Mouse (Mus musculus) thymus, adult 18-20 months (tissue): ENCODE measurements around the gene Wfdc6a.
"Not testable (repeated sequence)": the region's sequence is repeated elsewhere in the genome, so short reads cannot be mapped to it uniquely, and the experiment has no call there.

ENCODE experiments used
- DNase-seq, 2 experiments: peaks; one replicate each; pipeline ENCODE4 v3.0.0; 2022; ENCODE audit warnings: mixed read lengths in 2 of 2

Gene Wfdc6a

DNA sequence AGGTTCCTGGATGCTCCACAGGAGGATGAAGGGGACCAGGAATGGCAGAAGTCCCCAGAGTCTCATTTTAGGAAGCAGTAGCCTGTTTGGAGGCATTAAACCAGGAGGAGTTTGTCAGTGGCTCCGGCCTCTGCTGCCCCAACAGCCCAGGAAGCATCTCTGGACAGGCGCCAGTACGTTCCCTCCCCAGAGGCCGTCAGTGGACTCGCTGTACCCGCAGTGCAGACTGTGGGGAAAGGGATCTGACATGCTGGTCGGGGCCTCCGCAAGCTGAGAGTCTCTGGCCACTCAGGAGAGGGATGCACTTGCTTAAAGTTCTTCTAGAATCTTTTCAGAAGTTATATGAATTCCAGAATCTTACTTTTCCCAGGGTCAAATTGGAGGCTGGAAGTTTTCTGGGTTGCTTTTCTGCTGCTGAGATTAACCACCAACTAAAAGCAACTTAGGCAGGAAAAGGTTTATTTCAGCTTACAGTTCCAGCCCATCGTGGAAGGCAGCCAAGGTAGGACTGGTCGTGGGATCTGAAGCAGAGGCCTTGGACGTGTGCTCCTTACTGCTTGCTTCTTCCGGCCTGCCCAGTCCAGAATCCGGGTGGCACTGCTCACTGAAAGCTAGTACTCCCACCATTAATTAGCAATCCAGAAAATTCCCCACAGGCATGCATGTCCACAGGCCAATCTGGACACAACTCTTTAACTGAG, at the start of gene Wfdc6a:
Gene Wfdc6a (minus strand): TSS at position 423 of the 701 bp plus-strand sequence.
- not testable (repeated sequence) for DNase-seq

- DNase-seq, result no peak
Measured at GRCm38 (mm10) chr2:164621775-164622174, 36.5 kb upstream of the Wfdc6a start.

- no peak for DNase-seq
Measured at GRCm38 (mm10) chr2:164619050-164619449, 33.8 kb upstream of the Wfdc6a start.

- DNase-seq, result no peak
Measured at GRCm38 (mm10) chr2:164615386-164615785, 30.1 kb upstream of the Wfdc6a start.

DNA sequence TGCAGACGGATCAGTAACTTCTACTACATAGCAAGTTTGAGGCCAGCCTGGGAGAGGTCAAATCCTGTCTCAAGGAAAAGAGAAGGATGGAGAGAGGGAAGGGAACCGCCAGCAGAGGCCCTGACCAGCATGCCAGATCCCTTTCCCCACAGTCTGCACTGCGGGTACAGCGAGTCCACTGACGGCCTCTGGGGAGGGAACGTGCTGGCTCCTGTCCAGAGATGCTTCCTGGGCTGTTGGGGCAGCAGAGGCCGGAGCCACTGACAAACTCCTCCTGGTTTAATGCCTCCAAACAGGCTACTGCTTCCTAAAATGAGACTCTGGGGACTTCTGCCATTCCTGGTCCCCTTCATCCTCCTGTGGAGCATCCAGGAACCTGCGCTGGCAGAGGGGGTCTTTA, 28.2 kb upstream of the Wfdc6a start, which contains the start of the genes Wfdc6b and Wfdc8:
Gene Wfdc6b (plus strand): TSS at position 52 of the 400 bp plus-strand sequence.
Gene Wfdc8 (minus strand): TSS at position 156 of the 400 bp plus-strand sequence.
- not testable (repeated sequence) for DNase-seq

- DNase-seq, result no peak
Measured at GRCm38 (mm10) chr2:164608781-164609180, 23.5 kb upstream of the Wfdc6a start.

- no peak for DNase-seq
Measured at GRCm38 (mm10) chr2:164604411-164604810, 19.2 kb upstream of the Wfdc6a start.

DNA sequence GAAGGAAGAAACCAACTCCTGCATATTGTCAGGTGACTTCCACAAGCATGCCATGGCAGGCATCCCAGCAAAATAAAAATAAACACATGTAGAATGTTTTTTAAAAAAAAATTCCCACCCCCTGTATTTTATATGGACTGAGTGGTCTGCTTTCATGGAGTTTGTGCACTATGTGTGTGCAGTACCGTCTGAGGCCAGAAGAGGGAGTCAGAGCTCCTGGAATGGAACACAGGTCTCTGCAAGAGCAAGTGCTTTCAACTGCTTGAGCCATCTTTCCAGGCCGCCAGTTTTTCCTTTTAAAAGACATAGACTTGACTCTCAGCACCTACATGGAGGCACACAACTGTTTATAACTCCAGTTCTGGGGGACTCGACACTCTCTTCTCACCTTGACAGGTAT, 18.2 kb upstream of the Wfdc6a start:
- no peak for DNase-seq

- DNase-seq, result no peak
Measured at GRCm38 (mm10) chr2:164600179-164600578, 14.9 kb upstream of the Wfdc6a start.

GRCm38 (mm10) chr2:164593494-164593893, 8.2 kb upstream of the Wfdc6a start, which contains the start of gene Eppin:
Gene Eppin, minus strand, starts transcription at chr2:164593594.
- DNase-seq, result no peak

DNA sequence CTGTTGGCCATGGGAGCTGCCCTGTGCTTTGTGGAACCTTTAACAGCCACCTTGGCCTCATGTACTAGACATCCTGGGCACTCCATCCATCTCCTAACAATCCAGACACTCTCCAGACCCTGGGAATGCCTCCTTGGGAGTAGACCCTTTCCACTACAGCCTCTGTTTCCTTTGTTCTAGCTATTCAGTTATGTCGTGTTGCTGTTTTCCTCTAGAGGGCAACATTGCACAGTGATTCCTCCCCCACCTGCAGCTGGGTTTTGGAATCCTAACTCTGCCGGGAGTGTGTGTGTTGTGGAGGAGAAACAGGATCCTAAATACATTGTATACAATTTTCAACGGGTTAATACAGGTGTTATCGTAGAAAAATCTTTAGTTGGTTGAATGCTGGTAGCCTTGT, 6.8 kb upstream of the Wfdc6a start:
- DNase-seq, result no peak

DNA sequence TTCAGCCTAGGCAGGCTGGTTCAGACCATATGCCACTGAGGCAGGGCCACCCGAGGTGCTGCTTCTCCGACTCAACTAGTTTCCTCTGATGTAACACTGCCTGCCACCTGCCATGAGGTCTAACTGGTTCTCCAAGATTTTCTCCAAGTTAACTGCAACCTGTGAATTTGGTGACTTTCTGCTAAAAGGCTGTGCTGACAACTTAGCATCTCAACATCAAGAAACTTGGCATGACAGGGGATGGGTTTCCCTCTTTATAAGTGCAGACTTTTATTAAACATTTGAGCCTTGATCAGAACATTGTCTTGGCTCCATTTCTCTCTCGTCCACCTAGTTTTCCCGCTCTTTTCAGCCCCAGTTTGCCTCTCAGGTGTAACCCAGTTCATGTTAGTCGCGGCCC, 11.9 kb downstream of the Wfdc6a start, which contains the start of gene Spint3:
Gene Spint3 (minus strand): TSS at position 101 of the 400 bp plus-strand sequence.
- not testable (repeated sequence) for DNase-seq

GRCm38 (mm10) chr2:164567460-164567859, 17.8 kb downstream of the Wfdc6a start:
- no peak for DNase-seq

- DNase-seq, result no peak
Measured at GRCm38 (mm10) chr2:164566997-164567396, 18.2 kb downstream of the Wfdc6a start.

DNA sequence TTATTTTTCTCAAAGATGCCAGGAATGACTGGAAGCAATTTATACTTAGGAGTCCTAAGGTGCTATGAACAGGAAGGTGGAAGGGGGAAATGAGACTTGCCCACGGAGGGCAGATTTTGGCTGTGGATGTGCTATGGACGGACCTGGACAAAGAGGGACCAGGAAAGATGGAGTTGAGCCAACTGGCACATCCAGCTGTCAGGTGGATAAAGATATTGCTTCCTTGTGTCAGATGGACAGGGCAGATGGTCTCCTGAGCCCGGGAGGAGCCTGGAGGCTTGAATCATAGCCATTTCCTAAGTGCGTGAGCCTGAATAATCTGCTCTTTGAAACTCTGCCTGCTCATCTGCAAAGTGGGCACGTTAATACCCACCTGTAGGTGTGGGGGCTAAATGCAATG, 20.9 kb downstream of the Wfdc6a start:
- DNase-seq, result no peak

DNA sequence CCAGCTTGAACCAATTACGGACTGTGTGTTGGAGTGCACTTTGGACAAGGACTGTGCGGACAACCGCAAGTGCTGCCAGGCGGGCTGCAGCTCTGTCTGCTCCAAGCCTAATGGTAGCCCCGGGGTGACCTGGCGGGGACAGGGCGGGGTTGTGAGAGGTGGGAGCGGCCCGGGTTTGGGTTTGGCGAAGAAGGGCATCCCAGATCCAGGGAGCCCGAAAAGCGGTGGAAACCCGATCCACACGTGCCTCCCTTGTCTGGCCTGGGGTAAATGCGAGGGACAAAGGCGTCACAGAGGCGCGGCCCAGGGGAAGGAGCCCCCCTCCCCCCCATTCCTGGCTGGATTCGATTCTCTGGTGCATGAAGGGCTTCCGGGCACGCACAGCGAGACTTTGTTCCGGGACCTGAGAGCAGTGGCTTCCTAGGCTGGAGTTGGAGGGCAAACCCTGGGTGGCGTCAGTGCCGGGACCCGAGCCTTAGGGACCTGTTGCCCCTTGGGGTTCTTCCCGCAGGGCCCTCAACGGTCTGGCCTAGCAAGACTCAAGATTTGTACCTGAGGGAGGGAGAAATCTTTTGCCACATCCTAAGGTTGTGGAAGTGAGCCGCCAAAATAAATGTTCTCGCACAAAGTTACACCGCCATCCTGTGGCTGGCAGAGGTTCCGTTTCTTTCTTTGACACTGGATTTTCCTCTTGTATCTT, 21.8 kb downstream of the Wfdc6a start:
- DNase-seq, result no peak

DNA sequence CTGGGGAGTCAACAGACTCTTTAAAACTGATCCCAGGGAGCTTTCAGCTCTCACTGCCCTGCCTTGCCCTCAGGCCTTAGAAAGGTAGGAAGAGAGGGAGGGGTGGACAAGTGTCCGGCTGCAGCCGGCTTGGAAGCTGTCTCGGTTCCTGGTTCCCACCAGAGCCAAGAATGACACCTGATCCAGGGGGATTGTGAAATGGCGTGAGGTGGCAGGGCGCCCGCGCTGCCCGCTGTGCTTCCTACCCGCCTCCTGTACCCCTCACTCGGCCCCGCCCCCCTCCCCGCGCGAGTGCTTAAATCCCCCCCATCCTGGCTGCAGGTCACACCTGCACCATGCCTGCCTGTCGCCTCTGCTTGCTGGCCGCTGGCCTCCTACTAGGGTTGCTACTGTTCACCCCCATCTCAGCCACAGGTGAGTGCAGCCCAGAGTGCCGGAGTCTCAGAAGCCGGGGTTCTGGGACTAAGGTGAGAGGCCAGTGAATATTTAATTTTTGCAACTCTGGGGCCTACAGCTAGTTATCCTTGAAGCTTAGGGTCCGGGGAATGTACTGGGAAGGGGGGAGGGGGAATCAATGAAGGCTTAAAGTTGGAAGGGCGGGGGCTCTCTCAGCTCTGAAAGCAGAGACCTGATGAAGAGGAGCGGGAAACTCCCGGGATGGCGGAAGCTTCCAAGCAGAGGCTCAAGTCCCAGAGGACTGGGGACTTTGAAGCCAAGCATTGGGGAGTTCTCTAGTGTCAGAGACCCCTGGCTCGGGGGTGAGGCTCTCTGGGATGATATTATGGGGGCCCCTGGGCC, 22.7 kb downstream of the Wfdc6a start, which contains the start of gene Wfdc2:
Gene Wfdc2 (plus strand): TSS at position 23 of the 798 bp plus-strand sequence.
- no peak for DNase-seq

DNA sequence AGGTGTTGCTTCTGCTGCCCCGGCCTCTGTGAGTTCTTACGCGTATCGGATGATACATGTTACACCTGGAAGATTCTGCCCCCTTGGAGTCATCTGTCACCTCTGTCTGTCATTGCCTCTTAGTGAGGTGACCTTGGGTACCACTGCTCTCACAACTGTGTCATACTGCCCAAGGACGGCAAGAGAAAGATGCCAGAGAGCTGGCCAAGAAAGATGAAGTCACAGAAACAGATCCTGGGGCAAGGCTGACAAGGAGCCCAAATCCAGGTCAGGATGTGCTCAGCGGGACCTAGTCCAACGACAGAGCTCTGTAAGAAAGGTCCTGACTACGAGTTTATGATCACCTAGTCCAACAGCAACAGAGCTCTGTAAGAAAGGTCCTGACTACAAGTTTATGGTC, 25.1 kb downstream of the Wfdc6a start:
- DNase-seq, result no peak

GRCm38 (mm10) chr2:164558991-164559645, 26.1 kb downstream of the Wfdc6a start:
- no peak for DNase-seq

DNA sequence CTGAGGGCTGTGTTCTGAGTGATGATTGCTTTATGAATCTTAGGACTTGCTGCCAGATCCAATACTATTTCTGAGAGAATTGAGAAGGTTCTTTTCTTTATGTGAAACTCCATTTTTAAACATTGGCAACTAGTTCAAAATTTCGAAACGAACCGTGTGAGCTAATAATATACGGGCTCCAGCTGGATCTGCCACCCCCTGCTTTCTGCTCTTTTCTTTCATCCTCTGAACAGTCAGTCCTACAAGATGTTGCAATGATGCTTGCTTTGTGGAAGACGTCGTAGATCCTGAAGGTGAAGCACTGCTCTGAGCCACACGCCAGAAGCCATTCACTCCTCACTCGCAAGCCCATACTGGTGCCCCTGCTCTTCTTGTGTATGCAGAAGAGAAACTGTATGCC, 26.8 kb downstream of the Wfdc6a start:
- no peak for DNase-seq

GRCm38 (mm10) chr2:164551502-164551901, 33.7 kb downstream of the Wfdc6a start:
- no peak for DNase-seq

GRCm38 (mm10) chr2:164550895-164551269, 34.4 kb downstream of the Wfdc6a start:
- no peak for DNase-seq
